Mouse (Mus musculus) heart, adult 2 months (tissue): ENCODE measurements around the gene Ttc27.

Experiments
- EP300 ChIP-seq: fragments of 200-500 bp; IDR thresholded peaks from 2 replicates; pipeline ENCODE4 v1.6.1; 2011; ENCODE audit warnings: low read depth, low read length, control low read depth; ENCODE audit not compliant: insufficient read depth
- POLR2A ChIP-seq: fragments of 200-500 bp; IDR thresholded peaks from 2 replicates; pipeline ENCODE4 v1.6.1; 2011; ENCODE audit warnings: mild to moderate bottlenecking, low read depth, low read length, control low read depth; ENCODE audit not compliant: insufficient read depth

- TF ChIP-seq POLR2A (no peak), EP300 (no peak)
These were observed 9.8 kb upstream of the Ttc27 start for GRCm38 (mm10) chr17:74707637-74708152.
